ENCODE assay signal across 13 mouse cellular contexts in the genomic region with DNA sequence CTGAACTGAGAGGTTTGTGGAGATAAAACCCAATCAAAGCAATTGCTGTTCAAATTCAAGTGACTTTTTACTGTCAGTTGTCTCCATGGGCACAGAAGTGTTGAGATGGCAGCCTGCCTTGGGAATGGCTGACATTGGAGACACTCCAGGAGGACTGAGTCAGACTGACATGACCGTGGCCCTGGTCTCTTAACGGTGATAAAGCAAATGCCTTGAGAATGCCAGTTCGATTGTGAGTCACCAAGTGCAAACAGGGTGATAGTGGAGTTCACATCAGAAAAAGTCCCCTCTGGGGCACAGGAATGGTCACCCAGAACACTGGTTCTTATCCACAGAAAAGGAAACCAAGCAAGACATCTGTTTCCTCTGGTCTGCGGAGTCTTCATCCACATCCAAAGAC.
DNase-seq lines count a peak whose midpoint lies in the region; ATAC-seq and TF ChIP-seq lines count a peak whose summit lies in the region.
"Had no signal": no experiment of that assay in that cellular context is flagged by ENCODE, and none has a peak within 500 bp of the region (broad histone marks: within the 10 kb centered on the region; RNA-seq: fewer than 3 reads in every experiment).

No protein-coding gene starts in this region.

- no peak for TF ChIP-seq CTCF in hindbrain, postnatal 0 days (IDR thresholded peaks at IDR 0.05; ENCODE audit: low read depth)

- H3K9me3 ChIP-seq in liver, embryonic 12.5 days (replicated peaks), result no peaks in the 10 kb centered on the region
- H3K9me3 ChIP-seq in heart, embryonic 15.5 days (replicated peaks), result 0 out of 2 replicates have a peak, but pooled peaks cover 4% of the 10 kb centered on the region
- no peaks in the 10 kb centered on the region for H3K9me3 ChIP-seq in kidney, embryonic 16.5 days (ENCODE audit: low read length)
- no peaks in the 10 kb centered on the region for H3K9me3 ChIP-seq in hindbrain, postnatal 0 days (ENCODE audit: low read length)

- no peaks in the 10 kb centered on the region for H3K27me3 ChIP-seq in liver, embryonic 12.5 days (replicated peaks)
- H3K27me3 ChIP-seq in heart, embryonic 15.5 days, result no peaks in the 10 kb centered on the region
- no peaks in the 10 kb centered on the region for H3K27me3 ChIP-seq in kidney, embryonic 16.5 days (ENCODE audit: insufficient read depth, low read length)
- H3K27me3 ChIP-seq in hindbrain, postnatal 0 days (ENCODE audit: insufficient read depth, low read length), result no peaks in the 10 kb centered on the region
- H3K27me3 ChIP-seq: CH12.LX had no signal

- H3K9ac ChIP-seq in liver, embryonic 12.5 days, result no peak overlapping the region
- no peak overlapping the region for H3K9ac ChIP-seq in heart, embryonic 15.5 days
- H3K9ac ChIP-seq in kidney, embryonic 16.5 days (replicated peaks; ENCODE audit: low read length), result no peak overlapping the region
- no peak overlapping the region for H3K9ac ChIP-seq in hindbrain, postnatal 0 days (replicated peaks; ENCODE audit: low read length)
- H3K9ac ChIP-seq: liver, embryonic 14.5 days had no signal

- 23% methylated on average over 4 of the region's 4 CpGs for WGBS in liver, embryonic 12.5 days (ENCODE audit: insufficient replicate concordance)
- 36% methylated on average over 4 of the region's 4 CpGs for WGBS in heart, embryonic 15.5 days
- WGBS in kidney, embryonic 16.5 days, result 80% methylated on average over 4 of the region's 4 CpGs
- 88% methylated on average over 4 of the region's 4 CpGs for WGBS in hindbrain, postnatal 0 days

- H3K36me3 ChIP-seq in liver, embryonic 12.5 days, result no peaks in the 10 kb centered on the region
- no peaks in the 10 kb centered on the region for H3K36me3 ChIP-seq in heart, embryonic 15.5 days
- H3K36me3 ChIP-seq in kidney, embryonic 16.5 days (ENCODE audit: insufficient read depth, low read length), result no peaks in the 10 kb centered on the region
- no peaks in the 10 kb centered on the region for H3K36me3 ChIP-seq in hindbrain, postnatal 0 days (ENCODE audit: insufficient read depth, low read length)

- H3K27ac ChIP-seq in liver, embryonic 12.5 days, result no peak overlapping the region
- no peak overlapping the region for H3K27ac ChIP-seq in heart, embryonic 15.5 days
- no peak overlapping the region for H3K27ac ChIP-seq in kidney, embryonic 16.5 days (ENCODE audit: low read length)
- no peak overlapping the region for H3K27ac ChIP-seq in hindbrain, postnatal 0 days
- H3K27ac ChIP-seq: liver, embryonic 14.5 days had no signal

- ATAC-seq in liver, embryonic 12.5 days, result 0 out of 2 replicates have a peak, but pooled peaks have one; percentile 30
- ATAC-seq in heart, embryonic 15.5 days (replicated peaks; ENCODE audit: insufficient number of reproducible peaks, insufficient read depth, low FRiP score, low read depth), result 0 out of 2 replicates have a peak, but pooled peaks have one; percentile 18
- ATAC-seq in kidney, embryonic 16.5 days (ENCODE audit: low FRiP score, low TSS enrichment), result no peak
- no peak for ATAC-seq in hindbrain, postnatal 0 days
- no peak for ATAC-seq in activated CD4-positive, CD25-positive, alpha-beta regulatory T cell, adult 4 months

- no peak for DNase-seq in liver
- peak; percentile 83 for DNase-seq in adrenal gland, postnatal 10 days
- DNase-seq in ovary, postnatal 14 days (ENCODE audit: low spot score), result peak; percentile 4
- DNase-seq in hindbrain, postnatal 0 days (ENCODE audit: low spot score), result no peak
- DNase-seq: cerebellum, adult 9-11 months; kidney, adult 9 months; midbrain, embryonic 14.5 days had no signal

- no peak overlapping the region for H3K4me2 ChIP-seq in liver, embryonic 12.5 days
- no peak overlapping the region for H3K4me2 ChIP-seq in heart, embryonic 15.5 days
- no peak overlapping the region for H3K4me2 ChIP-seq in kidney, embryonic 16.5 days (replicated peaks; ENCODE audit: low read depth, low read length)
- H3K4me2 ChIP-seq in hindbrain, postnatal 0 days (ENCODE audit: low read depth, low read length), result no peak overlapping the region

- no peaks in the 10 kb centered on the region for H3K4me1 ChIP-seq in liver, embryonic 12.5 days
- H3K4me1 ChIP-seq in heart, embryonic 15.5 days (replicated peaks), result peaks cover 6% of the 10 kb centered on the region; the same call in 1 of the 2 replicates
- H3K4me1 ChIP-seq in kidney, embryonic 16.5 days (ENCODE audit: insufficient read depth, low read length), result no peaks in the 10 kb centered on the region
- H3K4me1 ChIP-seq in hindbrain, postnatal 0 days (ENCODE audit: insufficient read depth, low read length), result no peaks in the 10 kb centered on the region

- H3K4me3 ChIP-seq in liver, embryonic 12.5 days, result no peak overlapping the region
- no peak overlapping the region for H3K4me3 ChIP-seq in heart, embryonic 15.5 days
- no peak overlapping the region for H3K4me3 ChIP-seq in kidney, embryonic 16.5 days (ENCODE audit: low read length)
- no peak overlapping the region for H3K4me3 ChIP-seq in hindbrain, postnatal 0 days (ENCODE audit: low read length)

Comparison
In these comparisons a context has a peak if more than half of its experiments do, and no peak if none do; other contexts are left out.
1. ATAC-seq: peak in liver, embryonic 12.5 days (single experiment) and heart, embryonic 15.5 days (single experiment); none in kidney, embryonic 16.5 days (single experiment), hindbrain, postnatal 0 days (single experiment) and activated CD4-positive, CD25-positive, alpha-beta regulatory T cell, adult 4 months (single experiment).
2. DNase-seq: peak in adrenal gland, postnatal 10 days (single experiment) and ovary, postnatal 14 days (single experiment); none in liver (single experiment) and hindbrain, postnatal 0 days (single experiment).